Mouse (Mus musculus) lung, embryonic 16.5 days (tissue): ENCODE results near the gene Ppil6. TPM values are rescaled to one million over a fixed set of nuclear protein-coding genes. Genes with fewer than 3 reads are reported as not detected.
A peak's percentile ranks its signal among the peaks of the same experiment; 100 is the strongest.

Experiments
- ATAC-seq: fragments of 200-750 bp; cut with Nextera tagmentation; 2 replicates; pipeline ENCODE4 v1.8.0; 2017; ENCODE audit warnings: low read depth, mild to moderate bottlenecking, moderate library complexity
- H3K27ac ChIP-seq: fragments of 300-500 bp; sonication (generic); 2 replicates; pipeline ENCODE4 v1.5.1; 2014; ENCODE audit warnings: mild to moderate bottlenecking, control low read depth, low read length
- H3K27me3 ChIP-seq: fragments of 300-500 bp; sonication (generic); 2 replicates; pipeline ENCODE4 v1.6.1; 2014; ENCODE audit warnings: low read depth, low read length, mixed read lengths; ENCODE audit not compliant: control insufficient read depth, insufficient read depth
- H3K36me3 ChIP-seq: fragments of 300-500 bp; sonication (generic); 2 replicates; pipeline ENCODE4 v1.6.1; 2014; ENCODE audit warnings: low read length; ENCODE audit not compliant: control insufficient read depth, insufficient read depth
- H3K4me1 ChIP-seq: fragments of 300-500 bp; sonication (generic); replicated peaks from 2 replicates; pipeline ENCODE4 v1.6.1; 2014; ENCODE audit warnings: low read length, mixed read lengths; ENCODE audit not compliant: control insufficient read depth, insufficient read depth
- H3K4me2 ChIP-seq: fragments of 300-500 bp; sonication (generic); 2 replicates; pipeline ENCODE4 v1.6.1; 2014; ENCODE audit warnings: low read depth, low read length, control low read depth
- H3K4me3 ChIP-seq: fragments of 300-500 bp; sonication (generic); 2 replicates; pipeline ENCODE4 v1.5.1; 2014; ENCODE audit warnings: mild to moderate bottlenecking, low read length, control low read depth
- H3K9ac ChIP-seq: fragments of 300-500 bp; sonication (generic); 2 replicates; pipeline ENCODE4 v1.6.1; 2014; ENCODE audit warnings: low read length, control low read depth
- H3K9me3 ChIP-seq: fragments of 300-500 bp; sonication (generic); 2 replicates; pipeline ENCODE4 v1.6.1; 2016; ENCODE audit warnings: low read length; ENCODE audit not compliant: control insufficient read depth
- WGBS: fragments of 180-500 bp; shearing (Covaris S2); extraction: QIAGEN DNeasy Blood & Tissue Kit; methylation state at CpG from one replicate; pipeline ENCODE4 v1.1.7; 2014; 5-methylcytosine and 5-hydroxymethylcytosine counted together
- polyA plus RNA-seq: library from polyadenylated mRNA; unstranded; fragments of >200 nt; fragmentation: Nextera tagmentation; extraction: Ambion mirVana; gene quantifications from 2 replicates; pipeline ENCODE4 v1.2.1, GENCODE M21; 2015

Gene Ppil6
- polyA plus RNA-seq, 1 experiment from 2014 or later = 4.0 TPM

DNA sequence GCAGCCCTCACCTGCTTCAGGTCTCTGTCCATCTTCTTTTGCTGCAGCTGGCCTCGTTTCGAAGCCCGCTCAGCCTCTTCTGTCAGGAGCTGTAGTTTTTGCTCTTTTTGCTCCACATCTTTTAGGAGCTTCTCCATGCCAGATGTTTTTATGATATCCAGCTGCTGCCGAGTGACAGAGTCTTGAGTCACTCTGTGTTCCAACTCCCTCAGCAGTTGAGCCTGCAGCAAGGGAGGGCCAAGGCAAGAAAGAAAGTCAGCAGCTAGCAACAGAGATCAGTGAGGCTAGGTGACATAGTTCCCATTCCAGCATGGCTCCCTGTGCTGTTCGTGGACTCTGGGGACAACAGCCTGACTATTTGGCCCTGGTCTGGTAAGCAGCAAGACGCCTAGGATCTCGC, 60.5 kb downstream of the Ppil6 start:
- Histone ChIP-seq H3K9me3 (peaks cover 4% of the 10 kb centered on the region), H3K27ac (no peak overlapping the region), H3K4me1 (peaks cover 11% of the 10 kb centered on the region; the same call in 1 of the 2 replicates), H3K36me3 (no peaks in the 10 kb centered on the region), H3K9ac (no peak overlapping the region), H3K4me2 (no peak overlapping the region), H3K4me3 (no peak overlapping the region), H3K27me3 (no peaks in the 10 kb centered on the region)
- peak; percentile 44; the same call in 1 of the 2 replicates for ATAC-seq
- WGBS = 50% methylated on average over 7 of the region's 7 CpGs

DNA sequence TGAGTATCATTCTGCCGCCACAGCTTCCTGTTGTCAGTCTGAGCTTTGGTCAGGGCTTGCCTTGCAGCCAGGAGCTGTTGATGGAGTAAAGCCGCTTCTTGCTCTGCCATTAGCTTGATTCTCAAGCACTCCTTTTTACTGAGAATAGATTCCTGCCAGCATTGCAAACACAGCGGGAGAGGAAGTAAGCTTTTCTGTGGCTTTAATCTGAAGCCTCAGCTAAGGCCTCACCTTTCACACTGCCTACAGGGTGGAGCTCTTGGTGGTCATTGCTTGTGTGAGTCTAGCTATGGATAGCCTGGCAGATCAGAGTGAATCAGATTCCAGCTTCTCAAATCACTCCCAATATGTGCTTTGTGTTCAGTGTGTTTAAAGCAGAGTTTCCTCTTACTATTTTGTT, 62.1 kb downstream of the Ppil6 start:
- Histone ChIP-seq H3K27me3 (no peaks in the 10 kb centered on the region), H3K4me3 (no peak overlapping the region), H3K27ac (peak overlapping the region; percentile 4; the same call in 1 of the 2 replicates), H3K9ac (no peak overlapping the region), H3K9me3 (peaks cover 4% of the 10 kb centered on the region), H3K4me2 (no peak overlapping the region), H3K4me1 (peaks cover 11% of the 10 kb centered on the region; the same call in 1 of the 2 replicates), H3K36me3 (no peaks in the 10 kb centered on the region)
- 35% methylated on average over 3 of the region's 3 CpGs for WGBS
- ATAC-seq = no peak

DNA sequence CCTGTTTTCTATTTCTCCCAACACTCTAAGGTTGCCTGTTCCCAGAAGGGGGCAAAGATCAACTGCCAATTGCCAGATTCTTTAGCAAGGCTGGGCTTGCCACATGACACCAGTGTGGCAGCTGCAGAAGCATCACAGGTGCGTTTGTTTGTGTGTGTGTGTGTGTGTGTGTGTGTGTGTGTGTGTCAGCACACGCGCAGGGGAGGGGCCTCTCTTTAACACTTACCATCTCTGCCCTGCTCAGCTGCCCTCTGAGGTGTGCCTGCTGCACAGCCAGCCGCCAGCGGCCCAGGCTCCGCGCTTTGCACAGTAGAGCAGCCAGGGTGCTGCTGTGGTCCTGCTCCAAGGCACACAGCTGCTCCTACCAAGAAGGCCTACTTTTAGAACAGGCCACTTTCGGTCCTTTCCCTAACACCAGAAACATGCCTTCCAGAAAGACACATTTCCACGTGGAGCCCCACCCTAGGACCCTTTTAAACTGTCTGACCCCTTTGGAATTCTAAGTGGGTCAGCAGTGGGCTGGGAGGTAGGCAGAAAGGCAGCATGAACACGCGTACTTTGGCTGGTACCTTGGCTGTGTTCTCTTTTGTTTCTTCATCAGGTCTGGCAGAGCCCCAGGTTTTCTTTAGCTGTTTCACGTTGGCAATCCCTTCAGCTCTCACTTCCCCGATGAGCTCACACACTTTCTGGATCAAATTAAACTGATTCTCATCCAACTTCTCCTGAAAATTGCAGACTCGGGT, 62.8 kb downstream of the Ppil6 start:
- Histone ChIP-seq H3K27me3 (no peaks in the 10 kb centered on the region), H3K9me3 (peaks cover 4% of the 10 kb centered on the region), H3K36me3 (no peaks in the 10 kb centered on the region), H3K9ac (no peak overlapping the region), H3K27ac (no peak overlapping the region), H3K4me2 (no peak overlapping the region), H3K4me3 (no peak overlapping the region), H3K4me1 (peaks cover 11% of the 10 kb centered on the region; the same call in 1 of the 2 replicates)
- WGBS = 34% methylated on average over 14 of the region's 14 CpGs
- ATAC-seq = peak; percentile 54

GRCm38 (mm10) chr10:41553711-41554110, 63.5 kb downstream of the Ppil6 start:
- no peak overlapping the region for H3K27ac ChIP-seq

GRCm38 (mm10) chr10:41555081-41555480, 64.8 kb downstream of the Ppil6 start:
- H3K4me1 ChIP-seq = peaks cover 11% of the 10 kb centered on the region; the same call in 1 of the 2 replicates
- WGBS = 72% methylated on average over 3 of the region's 3 CpGs
- no peak overlapping the region for H3K4me2 ChIP-seq
- no peaks in the 10 kb centered on the region; the same call in 1 of the 2 replicates for H3K9me3 ChIP-seq
- no peaks in the 10 kb centered on the region for H3K27me3 ChIP-seq
- ATAC-seq = no peak
- H3K9ac ChIP-seq = no peak overlapping the region
- no peaks in the 10 kb centered on the region for H3K36me3 ChIP-seq
- H3K4me3 ChIP-seq = no peak overlapping the region
- no peak overlapping the region for H3K27ac ChIP-seq

More at GRCm38 (mm10) chr10:41553711-41554110, 63.5 kb downstream of the Ppil6 start:
- Histone ChIP-seq H3K27me3 (no peaks in the 10 kb centered on the region), H3K9me3 (peaks cover 4% of the 10 kb centered on the region), H3K4me3 (no peak overlapping the region), H3K9ac (no peak overlapping the region), H3K4me1 (peaks cover 11% of the 10 kb centered on the region; the same call in 1 of the 2 replicates), H3K4me2 (no peak overlapping the region), H3K36me3 (no peaks in the 10 kb centered on the region)
- ATAC-seq = no peak
- WGBS = 63% methylated on average over 4 of the region's 4 CpGs

DNA sequence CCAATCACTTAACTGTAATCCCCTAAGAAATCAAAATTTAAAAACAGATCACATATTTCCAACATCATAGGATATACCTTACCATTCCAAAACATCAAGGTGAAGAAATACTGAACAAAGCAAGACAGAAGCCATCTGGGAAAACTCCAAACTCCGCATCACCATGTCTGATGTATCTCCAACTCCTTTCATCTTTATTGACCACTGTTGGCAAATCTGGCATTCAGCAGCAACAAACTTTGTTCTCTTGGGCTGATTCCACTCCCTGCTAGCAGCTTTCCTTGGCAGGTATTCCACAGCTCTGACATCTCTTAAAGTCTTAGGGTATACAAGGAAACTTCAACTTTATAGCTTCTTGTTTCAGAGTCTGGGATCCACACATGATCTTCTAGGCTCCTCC, 68.2 kb downstream of the Ppil6 start:
- WGBS = 95% methylated on average over 1 of the region's 1 CpGs
- H3K9ac ChIP-seq = no peak overlapping the region
- no peak overlapping the region for H3K4me2 ChIP-seq
- H3K9me3 ChIP-seq = peaks cover 2% of the 10 kb centered on the region; the same call in 1 of the 2 replicates
- H3K27me3 ChIP-seq = no peaks in the 10 kb centered on the region
- ATAC-seq = no peak
- H3K4me1 ChIP-seq = peaks cover 3% of the 10 kb centered on the region; the same call in 1 of the 2 replicates
- no peak overlapping the region for H3K27ac ChIP-seq
- no peak overlapping the region for H3K4me3 ChIP-seq
- no peaks in the 10 kb centered on the region for H3K36me3 ChIP-seq

- H3K9ac ChIP-seq = no peak overlapping the region
- peak; percentile 82 for ATAC-seq
- no peaks in the 10 kb centered on the region for H3K27me3 ChIP-seq
- peaks cover 10% of the 10 kb centered on the region for H3K4me1 ChIP-seq
- no peak overlapping the region for H3K4me3 ChIP-seq
- WGBS = 75% methylated on average over 10 of the region's 10 CpGs
- no peak overlapping the region for H3K27ac ChIP-seq
- H3K36me3 ChIP-seq = no peaks in the 10 kb centered on the region
- H3K9me3 ChIP-seq = peaks cover 2% of the 10 kb centered on the region; the same call in 1 of the 2 replicates
- H3K4me2 ChIP-seq = no peak overlapping the region
Observed at GRCm38 (mm10) chr10:41561701-41562395, 71.6 kb downstream of the Ppil6 start.

Other genes with a start within 250 kb of the Ppil6 start
- 16.9 and 17.6 TPM in 2 replicates for gene Fig4, start 187.2 kb upstream of the Ppil6 start, polyA plus RNA-seq
- gene Ak9, start 186.5 kb upstream of the Ppil6 start, polyA plus RNA-seq = 0.51 and 0.74 TPM in 2 replicates
- gene Zbtb24, start 40.1 kb upstream of the Ppil6 start, polyA plus RNA-seq = 18.3 and 18.7 TPM in 2 replicates
- 64.8 and 70.9 TPM in 2 replicates for gene Mical1, start 14.1 kb upstream of the Ppil6 start, polyA plus RNA-seq
- gene Smpd2, start 70 bp upstream of the Ppil6 start, polyA plus RNA-seq = 71.2 and 71.4 TPM in 2 replicates
- 169 and 185 TPM in 2 replicates for gene Cd164, start 29.0 kb downstream of the Ppil6 start, polyA plus RNA-seq
- gene Ccdc162, start 226.2 kb downstream of the Ppil6 start, polyA plus RNA-seq = 1.3 and 1.9 TPM in 2 replicates